Mouse (Mus musculus): ENCODE results near the gene Ksr2. TPM values are rescaled to one million over a fixed set of nuclear protein-coding genes. Genes with fewer than 3 reads are reported as not detected.
"Not testable (repeated sequence)": the region's sequence is repeated elsewhere in the genome, so short reads cannot be mapped to it uniquely, and the experiment has no call there.

The Ksr2 gene
- total and polyA plus RNA-seq, 2 experiments, result 0.06 to 0.09 TPM

DNA sequence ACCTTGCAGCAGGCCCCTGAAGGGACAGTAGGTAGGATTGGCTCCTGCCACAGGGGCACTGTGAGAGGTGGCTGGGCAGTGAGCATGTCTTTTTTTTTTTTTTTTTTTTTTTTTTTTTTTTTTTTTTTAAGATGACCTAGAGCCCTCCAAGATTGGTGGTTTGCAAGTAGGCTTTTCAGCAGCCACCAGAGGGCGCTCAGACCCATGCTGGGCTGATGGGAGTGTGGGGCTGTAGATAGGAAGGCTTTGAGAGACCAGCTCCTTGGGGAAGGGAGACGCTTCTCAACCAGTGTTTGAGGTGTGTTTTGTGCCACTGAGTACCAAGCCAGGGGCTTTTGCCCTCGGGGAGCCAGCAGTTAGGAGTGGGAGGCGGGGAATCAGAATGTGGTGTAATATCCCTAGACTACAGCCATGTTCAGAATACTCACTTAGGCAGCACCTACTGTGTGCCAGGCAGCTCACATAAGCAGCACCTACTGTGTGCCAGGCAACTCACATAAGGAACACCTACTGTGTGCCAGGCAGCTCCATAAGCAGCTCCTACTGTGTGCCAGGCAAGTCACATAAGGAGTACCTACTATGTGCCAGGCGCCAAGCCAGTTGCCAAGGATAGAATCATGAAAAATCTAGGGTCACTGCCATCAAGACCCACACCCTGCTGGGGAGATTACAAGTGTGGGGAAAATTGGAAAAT is 200.7 kb downstream of the Ksr2 start:
- no peaks in the 10 kb centered on the region for H3K79me2 ChIP-seq (ENCODE audit: control insufficient read depth, insufficient read depth, low read length)
- no peaks in the 10 kb centered on the region for H3K4me1 ChIP-seq (ENCODE audit: control insufficient read depth, insufficient read depth, low read length)
- H3K4me3 ChIP-seq (ENCODE audit: insufficient read depth, low read depth, low read length), result no peak overlapping the region
- WGBS, result 41% methylated on average over 5 of the region's 5 CpGs
- no peak overlapping the region for H3K9ac ChIP-seq (ENCODE audit: low read depth, low read length)
- H3K27me3 ChIP-seq (ENCODE audit: control insufficient read depth, insufficient read depth, low read length), result no peaks in the 10 kb centered on the region
- no peak overlapping the region for H3K27ac ChIP-seq (replicated peaks; ENCODE audit: insufficient read depth, low read depth, low read length)
- TF ChIP-seq POLR2A (IDR thresholded peaks at IDR 0.05; ENCODE audit: extremely low read depth, insufficient read depth, low read length) (no peak), CTCF (IDR thresholded peaks at IDR 0.05; ENCODE audit: low read depth, low read length) (peak; percentile 80)
- DNase-seq (ENCODE audit: extremely low read depth, low read depth, low spot score), result peak; percentile 31
- H3K36me3 ChIP-seq (ENCODE audit: control insufficient read depth, insufficient read depth, low read length), result no peaks in the 10 kb centered on the region

DNA sequence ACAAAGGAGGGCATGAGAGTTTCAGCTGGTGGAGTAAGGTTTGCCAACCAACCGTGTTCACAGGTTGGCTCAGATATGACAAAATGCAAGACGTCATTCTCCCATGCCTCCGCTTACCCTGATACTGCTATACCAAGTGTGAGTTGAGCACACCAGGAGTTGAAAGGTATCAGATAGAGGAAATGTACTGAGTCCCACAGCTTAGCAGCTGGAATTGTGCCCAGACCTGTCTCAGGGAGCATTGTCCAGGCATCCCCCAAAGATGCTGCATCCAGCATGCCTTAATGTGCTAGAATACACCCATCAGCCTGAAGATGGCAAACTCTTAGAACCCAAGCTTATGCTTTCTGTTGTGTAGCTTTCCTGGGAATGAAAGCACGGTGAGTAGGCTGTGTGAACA is 206.5 kb downstream of the Ksr2 start:
- Histone ChIP-seq H3K4me3 (ENCODE audit: insufficient read depth, low read depth, low read length) (no peak overlapping the region), H3K27me3 (ENCODE audit: control insufficient read depth, insufficient read depth, low read length) (no peaks in the 10 kb centered on the region), H3K9ac (ENCODE audit: low read depth, low read length) (no peak overlapping the region), H3K27ac (replicated peaks; ENCODE audit: insufficient read depth, low read depth, low read length) (no peak overlapping the region), H3K4me1 (ENCODE audit: control insufficient read depth, insufficient read depth, low read length) (no peaks in the 10 kb centered on the region), H3K79me2 (ENCODE audit: control insufficient read depth, insufficient read depth, low read length) (no peaks in the 10 kb centered on the region), H3K36me3 (ENCODE audit: control insufficient read depth, insufficient read depth, low read length) (no peaks in the 10 kb centered on the region)
- DNase-seq (ENCODE audit: extremely low read depth, low read depth, low spot score), result no peak
- TF ChIP-seq CTCF (IDR thresholded peaks at IDR 0.05; ENCODE audit: low read depth, low read length), result no peak
- TF ChIP-seq POLR2A (IDR thresholded peaks at IDR 0.05; ENCODE audit: extremely low read depth, insufficient read depth, low read length), result no peak
- 82% methylated on average over 4 of the region's 4 CpGs for WGBS

DNA sequence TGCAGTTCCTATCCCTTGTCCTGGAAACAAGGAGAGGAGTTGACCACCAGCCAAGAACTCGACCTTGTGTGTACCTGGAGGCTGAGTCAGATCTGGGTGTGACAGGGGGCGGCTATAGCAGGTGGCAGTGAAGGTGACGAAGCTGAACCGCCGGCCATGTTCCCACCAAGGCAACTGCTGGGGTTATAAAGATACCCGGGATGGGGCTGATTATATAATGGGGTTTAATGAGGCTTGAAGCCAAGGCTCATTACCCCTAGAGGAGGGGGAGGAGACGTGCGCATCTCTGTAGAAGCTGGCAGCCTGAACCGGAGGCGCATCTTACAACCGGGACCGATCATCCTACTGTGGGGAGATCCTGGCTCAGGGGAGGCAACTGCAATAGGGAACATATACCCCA is 208.4 kb downstream of the Ksr2 start:
- H3K79me2 ChIP-seq (ENCODE audit: control insufficient read depth, insufficient read depth, low read length), result no peaks in the 10 kb centered on the region
- H3K27ac ChIP-seq (replicated peaks; ENCODE audit: insufficient read depth, low read depth, low read length), result no peak overlapping the region
- no peak for DNase-seq (ENCODE audit: extremely low read depth, low read depth, low spot score)
- WGBS, result 84% methylated on average over 12 of the region's 12 CpGs
- no peak overlapping the region for H3K9ac ChIP-seq (ENCODE audit: low read depth, low read length)
- TF ChIP-seq CTCF (IDR thresholded peaks at IDR 0.05; ENCODE audit: low read depth, low read length) (no peak), POLR2A (IDR thresholded peaks at IDR 0.05; ENCODE audit: extremely low read depth, insufficient read depth, low read length) (no peak)
- H3K4me1 ChIP-seq (ENCODE audit: control insufficient read depth, insufficient read depth, low read length), result no peaks in the 10 kb centered on the region
- H3K27me3 ChIP-seq (ENCODE audit: control insufficient read depth, insufficient read depth, low read length), result no peaks in the 10 kb centered on the region
- no peak overlapping the region for H3K4me3 ChIP-seq (ENCODE audit: insufficient read depth, low read depth, low read length)
- no peaks in the 10 kb centered on the region for H3K36me3 ChIP-seq (ENCODE audit: control insufficient read depth, insufficient read depth, low read length)

DNA sequence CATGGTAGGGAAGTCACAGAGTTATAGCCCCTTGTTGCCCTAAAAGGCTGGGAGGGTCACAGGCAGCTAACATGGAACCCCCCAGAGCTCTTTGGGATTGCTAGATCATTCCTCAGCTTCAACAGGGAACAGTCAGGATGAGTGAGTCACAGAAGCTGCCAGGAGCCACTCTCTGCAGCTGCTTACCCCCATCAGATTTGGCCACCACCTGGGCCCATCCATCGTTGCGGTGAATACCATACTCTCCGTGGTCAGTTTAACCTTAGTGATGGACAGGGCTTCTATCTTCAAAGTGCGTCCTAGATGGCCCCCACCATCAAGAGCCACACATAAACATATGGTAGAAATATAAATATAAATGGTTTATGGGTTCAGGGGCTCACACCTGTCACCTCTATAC is 209.4 kb downstream of the Ksr2 start:
- not testable (repeated sequence) for H3K27me3 ChIP-seq (ENCODE audit: control insufficient read depth, insufficient read depth, low read length); H3K9ac ChIP-seq (ENCODE audit: low read depth, low read length); H3K4me1 ChIP-seq (ENCODE audit: control insufficient read depth, insufficient read depth, low read length); H3K27ac ChIP-seq (replicated peaks; ENCODE audit: insufficient read depth, low read depth, low read length); H3K36me3 ChIP-seq (ENCODE audit: control insufficient read depth, insufficient read depth, low read length); DNase-seq (ENCODE audit: extremely low read depth, low read depth, low spot score); H3K4me3 ChIP-seq (ENCODE audit: insufficient read depth, low read depth, low read length); H3K79me2 ChIP-seq (ENCODE audit: control insufficient read depth, insufficient read depth, low read length)
- WGBS, result 92% methylated on average over 4 of the region's 4 CpGs

DNA sequence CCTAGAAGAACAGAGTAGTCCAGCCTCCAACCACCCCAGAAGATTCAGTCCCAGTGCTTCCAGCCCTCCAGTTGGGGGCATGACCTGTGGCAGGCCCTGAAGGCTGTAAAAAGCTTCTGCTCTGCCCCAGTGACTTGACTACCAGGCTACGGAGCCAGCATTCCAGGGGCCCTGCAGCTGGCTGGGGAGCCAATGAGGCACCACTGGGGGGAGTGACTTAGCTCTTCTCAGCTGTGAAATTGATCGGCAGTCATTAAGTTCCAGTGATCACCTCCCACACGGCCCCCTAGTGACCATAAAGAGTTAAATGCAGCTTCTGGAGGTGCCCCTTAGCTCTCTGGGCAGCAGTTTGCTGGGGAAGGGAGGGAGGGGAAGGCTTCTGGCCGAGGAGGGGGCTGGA is 213.1 kb downstream of the Ksr2 start:
- Histone ChIP-seq H3K4me3 (ENCODE audit: insufficient read depth, low read depth, low read length) (no peak overlapping the region), H3K79me2 (ENCODE audit: control insufficient read depth, insufficient read depth, low read length) (no peaks in the 10 kb centered on the region), H3K27me3 (ENCODE audit: control insufficient read depth, insufficient read depth, low read length) (no peaks in the 10 kb centered on the region), H3K4me1 (ENCODE audit: control insufficient read depth, insufficient read depth, low read length) (no peaks in the 10 kb centered on the region), H3K27ac (replicated peaks; ENCODE audit: insufficient read depth, low read depth, low read length) (no peak overlapping the region), H3K36me3 (ENCODE audit: control insufficient read depth, insufficient read depth, low read length) (no peaks in the 10 kb centered on the region), H3K9ac (ENCODE audit: low read depth, low read length) (no peak overlapping the region)
- 8% methylated on average over 4 of the region's 4 CpGs for WGBS
- no peak for TF ChIP-seq CTCF (IDR thresholded peaks at IDR 0.05; ENCODE audit: low read depth, low read length)
- TF ChIP-seq POLR2A (IDR thresholded peaks at IDR 0.05; ENCODE audit: extremely low read depth, insufficient read depth, low read length), result no peak
- no peak for DNase-seq (ENCODE audit: extremely low read depth, low read depth, low spot score)

DNA sequence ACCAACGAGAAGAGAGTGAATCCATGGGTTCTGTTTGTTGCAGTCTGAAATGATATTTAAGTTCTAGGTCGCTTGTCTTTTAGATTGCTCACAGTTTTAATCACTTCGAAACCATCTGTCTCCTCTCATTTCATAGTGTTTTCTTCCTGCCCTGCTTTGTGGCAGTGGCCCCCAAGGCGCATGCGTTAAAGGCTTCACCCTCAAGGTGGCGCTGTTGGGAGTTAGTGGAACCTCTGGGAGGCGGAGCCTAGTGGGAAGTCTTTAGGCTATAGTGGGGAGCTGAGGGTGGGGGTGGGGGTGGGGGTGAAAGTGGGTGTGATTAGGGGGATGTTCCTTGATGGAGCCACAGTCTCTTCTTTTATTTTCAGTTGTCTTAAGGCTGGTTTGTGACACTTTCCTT is 214.6 kb downstream of the Ksr2 start:
- TF ChIP-seq POLR2A (IDR thresholded peaks at IDR 0.05; ENCODE audit: extremely low read depth, insufficient read depth, low read length) (no peak), CTCF (IDR thresholded peaks at IDR 0.05; ENCODE audit: low read depth, low read length) (peak; percentile 6; the same call in 1 of the 2 replicates)
- Histone ChIP-seq H3K27me3 (ENCODE audit: control insufficient read depth, insufficient read depth, low read length) (no peaks in the 10 kb centered on the region), H3K9ac (ENCODE audit: low read depth, low read length) (no peak overlapping the region), H3K27ac (replicated peaks; ENCODE audit: insufficient read depth, low read depth, low read length) (no peak overlapping the region), H3K4me1 (ENCODE audit: control insufficient read depth, insufficient read depth, low read length) (no peaks in the 10 kb centered on the region), H3K4me3 (ENCODE audit: insufficient read depth, low read depth, low read length) (no peak overlapping the region), H3K79me2 (ENCODE audit: control insufficient read depth, insufficient read depth, low read length) (no peaks in the 10 kb centered on the region), H3K36me3 (ENCODE audit: control insufficient read depth, insufficient read depth, low read length) (no peaks in the 10 kb centered on the region)
- WGBS, result 50% methylated on average over 7 of the region's 7 CpGs
- no peak for DNase-seq (ENCODE audit: extremely low read depth, low read depth, low spot score)

Measured in liver, adult 2 months (tissue).